8 mouse cellular contexts compared by ENCODE assay signal in the genomic region with DNA sequence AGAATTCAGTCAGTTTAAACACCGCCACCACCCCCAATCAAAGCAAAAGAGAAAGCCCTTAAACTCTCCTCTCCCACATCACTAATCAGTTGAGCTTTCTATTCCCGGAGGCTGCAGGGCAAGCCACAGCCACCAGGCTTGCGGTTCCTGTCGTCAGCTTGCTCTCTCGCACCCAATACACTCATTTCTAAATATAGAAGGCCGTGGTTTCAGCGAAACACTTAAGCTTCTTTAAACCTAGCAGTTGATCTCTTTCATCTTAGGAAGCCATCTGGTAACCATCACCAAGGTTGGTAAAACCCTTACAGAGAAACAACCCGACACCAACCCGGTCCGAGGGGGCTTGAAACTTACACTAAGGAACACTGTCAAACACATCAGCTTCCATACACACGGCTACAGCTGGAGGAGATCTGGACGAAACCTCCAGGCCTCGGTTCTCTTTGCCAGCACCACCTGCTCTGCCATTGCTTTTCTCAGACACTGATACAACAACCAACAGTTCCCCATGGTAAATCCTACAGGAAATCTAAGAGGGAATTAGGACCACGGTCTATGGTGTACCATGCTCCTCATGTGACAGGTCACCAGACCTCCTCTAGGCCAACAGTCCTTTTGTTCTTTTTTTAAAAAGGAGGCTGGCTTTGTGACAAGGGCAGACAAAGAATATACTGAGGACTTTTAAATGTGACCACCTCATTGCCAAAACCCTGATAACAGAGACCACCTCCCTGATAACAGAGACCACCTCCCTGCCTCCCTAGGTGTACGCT. TPM values are rescaled to one million over a fixed set of nuclear protein-coding genes. Genes with fewer than 3 reads are reported as not detected.
DNase-seq lines count a peak whose midpoint lies in the region; ATAC-seq and TF ChIP-seq lines count a peak whose summit lies in the region.

No protein-coding gene starts in this region.

- peak; percentile 86 for ATAC-seq in heart, embryonic 11.5 days (replicated peaks; ENCODE audit: insufficient number of reproducible peaks, low FRiP score, low TSS enrichment)
- peak; percentile 96 for ATAC-seq in megakaryocyte progenitor cell, adult 5-6 weeks (replicated peaks; ENCODE audit: poor library complexity)
- ATAC-seq in midbrain, postnatal 0 days (ENCODE audit: low FRiP score): no peak
- ATAC-seq in intestine, embryonic 15.5 days: no peak; the same call in 1 of the 2 replicates
- no peak for ATAC-seq in kidney, embryonic 16.5 days (ENCODE audit: low FRiP score, low TSS enrichment)

- H3K9me3 ChIP-seq in heart, embryonic 11.5 days (replicated peaks; ENCODE audit: control insufficient read depth, low read length): no peaks in the 10 kb centered on the region
- H3K9me3 ChIP-seq in midbrain, postnatal 0 days (ENCODE audit: low read length): no peaks in the 10 kb centered on the region
- no peaks in the 10 kb centered on the region for H3K9me3 ChIP-seq in intestine, embryonic 15.5 days
- no peaks in the 10 kb centered on the region for H3K9me3 ChIP-seq in kidney, embryonic 16.5 days (ENCODE audit: low read length)

- 28% methylated on average over 15 of the region's 15 CpGs for WGBS in heart, embryonic 11.5 days (ENCODE audit: insufficient replicate concordance)
- WGBS in midbrain, postnatal 0 days: 87% methylated on average over 15 of the region's 15 CpGs
- 60% methylated on average over 15 of the region's 15 CpGs for WGBS in intestine, embryonic 15.5 days
- 71% methylated on average over 15 of the region's 15 CpGs for WGBS in kidney, embryonic 16.5 days

- no peaks in the 10 kb centered on the region for H3K27me3 ChIP-seq in heart, embryonic 11.5 days (ENCODE audit: control insufficient read depth, insufficient read depth, low read length)
- no peaks in the 10 kb centered on the region for H3K27me3 ChIP-seq in midbrain, postnatal 0 days (ENCODE audit: insufficient read depth, low read length)
- no peaks in the 10 kb centered on the region for H3K27me3 ChIP-seq in intestine, embryonic 15.5 days (replicated peaks)
- no peaks in the 10 kb centered on the region for H3K27me3 ChIP-seq in kidney, embryonic 16.5 days (ENCODE audit: insufficient read depth, low read length)

- TF ChIP-seq CTCF in midbrain, postnatal 0 days (IDR thresholded peaks at IDR 0.05): no peak

- H3K4me3 ChIP-seq in heart, embryonic 11.5 days (ENCODE audit: low read depth, low read length): no peak overlapping the region; the same call in 1 of the 2 replicates
- no peak overlapping the region for H3K4me3 ChIP-seq in midbrain, postnatal 0 days (ENCODE audit: low read depth, low read length)
- H3K4me3 ChIP-seq in intestine, embryonic 15.5 days (replicated peaks): no peak overlapping the region
- H3K4me3 ChIP-seq in kidney, embryonic 16.5 days (ENCODE audit: low read length): no peak overlapping the region

- H3K4me1 ChIP-seq in heart, embryonic 11.5 days (ENCODE audit: control insufficient read depth, insufficient read depth, low read length): peaks cover 28% of the 10 kb centered on the region
- H3K4me1 ChIP-seq in midbrain, postnatal 0 days (ENCODE audit: insufficient read depth, low read length): no peaks in the 10 kb centered on the region
- H3K4me1 ChIP-seq in intestine, embryonic 15.5 days (replicated peaks): no peaks in the 10 kb centered on the region
- H3K4me1 ChIP-seq in kidney, embryonic 16.5 days (ENCODE audit: insufficient read depth, low read length): no peaks in the 10 kb centered on the region

- H3K9ac ChIP-seq in heart, embryonic 11.5 days (ENCODE audit: low read depth, low read length): no peak overlapping the region
- no peak overlapping the region for H3K9ac ChIP-seq in midbrain, postnatal 0 days (replicated peaks; ENCODE audit: low read length, poor library complexity, severe bottlenecking)
- H3K9ac ChIP-seq in intestine, embryonic 15.5 days: no peak overlapping the region
- H3K9ac ChIP-seq in kidney, embryonic 16.5 days (replicated peaks; ENCODE audit: low read length): no peak overlapping the region

- peak overlapping the region; percentile 52 for H3K4me2 ChIP-seq in heart, embryonic 11.5 days
- no peak overlapping the region for H3K4me2 ChIP-seq in midbrain, postnatal 0 days (ENCODE audit: low read depth, low read length, poor library complexity, severe bottlenecking)
- no peak overlapping the region for H3K4me2 ChIP-seq in intestine, embryonic 15.5 days (replicated peaks)
- no peak overlapping the region for H3K4me2 ChIP-seq in kidney, embryonic 16.5 days (replicated peaks; ENCODE audit: low read depth, low read length)

- peak; percentile 47 for DNase-seq in retina, adult 2 months (ENCODE audit: low read depth, low spot score)
- DNase-seq in retina, embryonic 14.5 days (ENCODE audit: low spot score): no peak
- peak; percentile 36 for DNase-seq in thymus, postnatal 4 days
- no peak for DNase-seq in midbrain, postnatal 0 days (ENCODE audit: low spot score)

- peak overlapping the region; percentile 95 for H3K27ac ChIP-seq in heart, embryonic 11.5 days (ENCODE audit: low read depth, low read length)
- no peak overlapping the region for H3K27ac ChIP-seq in midbrain, postnatal 0 days (ENCODE audit: low read depth, low read length)
- no peak overlapping the region for H3K27ac ChIP-seq in intestine, embryonic 15.5 days
- H3K27ac ChIP-seq in kidney, embryonic 16.5 days (ENCODE audit: low read length): no peak overlapping the region

- peaks cover 4% of the 10 kb centered on the region for H3K36me3 ChIP-seq in heart, embryonic 11.5 days (ENCODE audit: control insufficient read depth, insufficient read depth, low read length)
- H3K36me3 ChIP-seq in midbrain, postnatal 0 days (ENCODE audit: insufficient read depth, low read length): no peaks in the 10 kb centered on the region
- no peaks in the 10 kb centered on the region for H3K36me3 ChIP-seq in intestine, embryonic 15.5 days
- H3K36me3 ChIP-seq in kidney, embryonic 16.5 days (ENCODE audit: insufficient read depth, low read length): no peaks in the 10 kb centered on the region; the same call in 1 of the 2 replicates

RNA-seq across cellular contexts. Expression of gene Riox2, which starts 46.1 kb away (rescaled TPM):
- polyA plus RNA-seq in heart, embryonic 11.5 days (2014; fragmentation: Nextera tagmentation; extraction: Ambion mirVana): 29.4 and 30.1 TPM in 2 replicates
- 38.3 and 49.5 TPM in 2 replicates for total RNA-seq in megakaryocyte progenitor cell, adult 5-6 weeks (2015)
- total RNA-seq in megakaryocyte progenitor cell, adult 5-6 weeks (2017): 50.7 and 70.6 TPM in 2 replicates
- total RNA-seq in midbrain, postnatal 0 days (2014; rRNA removed): 5.1 and 8.6 TPM in 2 replicates
- polyA plus RNA-seq in midbrain, postnatal 0 days (2015; fragmentation: Nextera tagmentation; extraction: Ambion mirVana): 11.1 and 11.2 TPM in 2 replicates
- 34.1 and 35.8 TPM in 2 replicates for polyA plus RNA-seq in intestine, embryonic 15.5 days (2015; fragmentation: Nextera tagmentation; extraction: Ambion mirVana)
- polyA plus RNA-seq in kidney, embryonic 16.5 days (2015; fragmentation: Nextera tagmentation; extraction: Ambion mirVana): 37.8 and 39.8 TPM in 2 replicates

Comparison
In these comparisons a context has a peak if more than half of its experiments do, and no peak if none do; other contexts are left out.
1. DNase-seq: peak in retina, adult 2 months (single experiment) and thymus, postnatal 4 days (single experiment); none in retina, embryonic 14.5 days (single experiment) and midbrain, postnatal 0 days (single experiment).
2. ATAC-seq: peak in heart, embryonic 11.5 days (single experiment) and megakaryocyte progenitor cell, adult 5-6 weeks (single experiment); none in midbrain, postnatal 0 days (single experiment), intestine, embryonic 15.5 days (single experiment) and kidney, embryonic 16.5 days (single experiment).